Mouse (Mus musculus) MEL (cell line): Measurements from ENCODE around the gene Lrrc20.

Experiments used
- BHLHE40 ChIP-seq: IDR thresholded peaks from 2 replicates; pipeline ENCODE4 v1.6.1; 2012; ENCODE audit warnings: low read depth, mild to moderate bottlenecking, inconsistent platforms, low read length, improper control_type of control experiment, borderline replicate concordance
- CHD2 ChIP-seq: IDR thresholded peaks from 2 replicates; pipeline ENCODE4 v1.6.1; 2011; ENCODE audit warnings: low read length, improper control_type of control experiment
- CTCF ChIP-seq, 3 experiments: IDR thresholded peaks in 2 of 3; conservative IDR thresholded peaks in 1 of 3; 2 replicates each; pipeline ENCODE4 v1.5.1; 2011 to 2012; ENCODE audit warnings: low read length in 3 of 3, low read depth in 2 of 3, mild to moderate bottlenecking in 2 of 3, improper control_type of control experiment in 1 of 3, inconsistent platforms in 1 of 3, mixed read lengths in 1 of 3, moderate library complexity in 1 of 3; ENCODE audit not compliant: control insufficient read depth in 1 of 3, insufficient read depth in 1 of 3, poor library complexity in 1 of 3, severe bottlenecking in 1 of 3
- MEF2A ChIP-seq: IDR thresholded peaks from 2 replicates; pipeline ENCODE4 v1.6.1; 2014; ENCODE audit warnings: low read depth, mild to moderate bottlenecking, inconsistent platforms, low read length, improper control_type of control experiment; ENCODE audit not compliant: poor library complexity, insufficient replicate concordance, severe bottlenecking; ENCODE audit errors: extremely low read depth
- POLR2A ChIP-seq, 2 experiments: IDR thresholded peaks; 2 replicates each; pipeline ENCODE4 v1.6.1; 2011 to 2012; ENCODE audit warnings: low read length in 2 of 2, mild to moderate bottlenecking in 2 of 2, control low read depth in 1 of 2, improper control_type of control experiment in 1 of 2, low read depth in 1 of 2, moderate library complexity in 1 of 2; ENCODE audit not compliant: control insufficient read depth in 1 of 2, insufficient read depth in 1 of 2, poor library complexity in 1 of 2
- POLR2AphosphoS5 ChIP-seq: IDR thresholded peaks from 2 replicates; pipeline ENCODE4 v1.6.1; 2012; ENCODE audit warnings: low read depth, borderline replicate concordance, mild to moderate bottlenecking, inconsistent platforms, low read length, moderate library complexity, mixed read lengths
- SMC3 ChIP-seq: IDR thresholded peaks from 2 replicates; pipeline ENCODE4 v1.6.1; 2011; ENCODE audit warnings: low read depth, low read length, improper control_type of control experiment
- UBTF ChIP-seq: IDR thresholded peaks from 2 replicates; pipeline ENCODE4 v1.6.1; 2012; ENCODE audit warnings: low read depth, mild to moderate bottlenecking, inconsistent platforms, low read length, improper control_type of control experiment, moderate library complexity, borderline replicate concordance; ENCODE audit not compliant: insufficient read depth
- ZC3H11A ChIP-seq: IDR thresholded peaks from 2 replicates; pipeline ENCODE4 v1.6.1; 2012; ENCODE audit warnings: low read depth, mild to moderate bottlenecking, inconsistent platforms, low read length, improper control_type of control experiment

- no peak for TF ChIP-seq CHD2
- TF ChIP-seq POLR2A (IDR thresholded peaks at IDR 0.05; ENCODE audit: control insufficient read depth in 1 of 2, insufficient read depth in 1 of 2, low read depth in 1 of 2, low read length in 2 of 2, poor library complexity in 1 of 2), result no peak
- no peak for TF ChIP-seq MEF2A
- TF ChIP-seq ZC3H11A, result no peak
- TF ChIP-seq BHLHE40, result no peak
- no peak for TF ChIP-seq UBTF
- TF ChIP-seq SMC3, result no peak
- TF ChIP-seq CTCF (IDR thresholded peaks at IDR 0.05 in 2 of 3, conservative IDR thresholded peaks at IDR 0.05 in 1 of 3; ENCODE audit: control insufficient read depth in 1 of 3, insufficient read depth in 1 of 3, low read depth in 2 of 3, low read length in 3 of 3, poor library complexity in 1 of 3, severe bottlenecking in 1 of 3), result no peak
- no peak for TF ChIP-seq POLR2AphosphoS5
These were observed 83.9 kb downstream of the Lrrc20 start for GRCm38 (mm10) chr10:61559544-61559943.
